Mouse (Mus musculus) spleen, adult 2 months (tissue): Measurements from ENCODE around the gene Zfp85. TPM values are rescaled to one million over a fixed set of nuclear protein-coding genes. Genes with fewer than 3 reads are reported as not detected.
"Not testable (repeated sequence)": the region's sequence is repeated elsewhere in the genome, so short reads cannot be mapped to it uniquely, and the experiment has no call there.

Source experiments
- DNase-seq, 2 experiments: peaks; one replicate each; pipeline versions ENCODE4 v3.0.0 to v3.0.0-alpha.2; 2012 to 2021; ENCODE audit warnings: low spot score in 2 of 2, low read depth in 1 of 2
- H3K27ac ChIP-seq: fragments of 200-500 bp; 2 replicates; pipeline ENCODE4 v1.5.1; 2012; ENCODE audit warnings: low read length, inconsistent platforms; ENCODE audit not compliant: insufficient read depth
- H3K27me3 ChIP-seq: fragments of 200-500 bp; 2 replicates; pipeline ENCODE4 v1.6.1; 2012; ENCODE audit warnings: mild to moderate bottlenecking, moderate library complexity, low read length, inconsistent platforms; ENCODE audit not compliant: control insufficient read depth, insufficient read depth
- H3K36me3 ChIP-seq: fragments of 200-500 bp; 2 replicates; pipeline ENCODE4 v1.6.1; 2012; ENCODE audit warnings: mild to moderate bottlenecking, low read length, inconsistent platforms; ENCODE audit not compliant: control insufficient read depth, insufficient read depth
- H3K4me1 ChIP-seq: fragments of 200-500 bp; 2 replicates; pipeline ENCODE4 v1.6.1; 2011; ENCODE audit warnings: inconsistent platforms; ENCODE audit not compliant: control insufficient read depth, insufficient read depth, insufficient read length
- H3K4me3 ChIP-seq: fragments of 200-500 bp; 2 replicates; pipeline ENCODE4 v1.5.1; 2011; ENCODE audit warnings: mild to moderate bottlenecking, inconsistent platforms; ENCODE audit not compliant: insufficient read depth, insufficient read length; ENCODE audit errors: extremely low read depth
- CTCF ChIP-seq: fragments of 200-500 bp; IDR thresholded peaks from 2 replicates; pipeline ENCODE4 v1.5.1; 2011; ENCODE audit warnings: mild to moderate bottlenecking, inconsistent platforms; ENCODE audit not compliant: insufficient read depth, insufficient read length, insufficient replicate concordance; ENCODE audit errors: extremely low read depth
- POLR2A ChIP-seq: fragments of 200-500 bp; IDR thresholded peaks from 2 replicates; pipeline ENCODE4 v1.6.1; 2011; ENCODE audit warnings: low read depth, low read length, inconsistent platforms
- WGBS: fragments of 180-500 bp; shearing (Covaris S2); methylation state at CpG from one replicate; pipeline ENCODE4 v1.1.7; 2018; 5-methylcytosine and 5-hydroxymethylcytosine counted together
- polyA plus RNA-seq: library from polyadenylated mRNA; depleted of rRNA; stranded (reverse); fragments of >200 nt; gene quantifications from 2 replicates; pipeline ENCODE4 v1.2.3, GENCODE M21; 2012; rRNA removed

The Zfp85 gene
- polyA plus RNA-seq, 1 experiment: 0.26 TPM

GRCm38 (mm10) chr13:67728106-67728505 lies 26.9 kb downstream of the Zfp85 start:
- H3K4me3 ChIP-seq: no peak overlapping the region
- no peak for DNase-seq
- WGBS: 56% methylated on average over 1 of the region's 1 CpGs

GRCm38 (mm10) chr13:67725331-67725730 lies 29.7 kb downstream of the Zfp85 start:
- not testable (repeated sequence) for H3K4me3 ChIP-seq, H3K27ac ChIP-seq, H3K36me3 ChIP-seq, H3K27me3 ChIP-seq, DNase-seq, H3K4me1 ChIP-seq
- WGBS: 89% methylated on average over 2 of the region's 2 CpGs

More at GRCm38 (mm10) chr13:67728106-67728505, 26.9 kb downstream of the Zfp85 start:
- TF ChIP-seq POLR2A (no peak), CTCF (no peak)
- no peaks in the 10 kb centered on the region for H3K27me3 ChIP-seq
- no peaks in the 10 kb centered on the region for H3K36me3 ChIP-seq
- peaks cover 2% of the 10 kb centered on the region; the same call in 1 of the 2 replicates for H3K4me1 ChIP-seq
- no peak overlapping the region for H3K27ac ChIP-seq

GRCm38 (mm10) chr13:67723848-67724479 lies 31.1 kb downstream of the Zfp85 start:
- Histone ChIP-seq H3K4me3 (peak overlapping the region; percentile 68), H3K36me3 (no peaks in the 10 kb centered on the region), H3K4me1 (peaks cover 2% of the 10 kb centered on the region; the same call in 1 of the 2 replicates), H3K27ac (peak overlapping the region; percentile 31), H3K27me3 (no peaks in the 10 kb centered on the region)
- peak; percentile 75 to 87 for DNase-seq
- 2% methylated on average over 17 of the region's 17 CpGs for whole genome bisulfite sequencing
- no peak for TF ChIP-seq POLR2A
- TF ChIP-seq CTCF: no peak

Other genes with a start within 250 kb of the Zfp85 start
- not detected in 2 replicates for gene Gm26965, start 229.1 kb downstream of the Zfp85 start, polyA plus RNA-seq
- gene Zfp87, start 229.1 kb downstream of the Zfp85 start, polyA plus RNA-seq: 8.4 and 13.3 TPM in 2 replicates
- gene Zfp748, start 201.4 kb downstream of the Zfp85 start, polyA plus RNA-seq: 1.8 and 1.9 TPM in 2 replicates
- gene Zfp729b, start 145.5 kb downstream of the Zfp85 start, polyA plus RNA-seq: 0.29 and 0.33 TPM in 2 replicates
- 0.13 TPM in 1 of 2 replicates, not detected in the other for gene Gm49345, start 117.5 kb downstream of the Zfp85 start, polyA plus RNA-seq
- gene Zfp729a, start 117.4 kb downstream of the Zfp85 start, polyA plus RNA-seq: 0.39 and 0.57 TPM in 2 replicates
- 2.8 and 4.2 TPM in 2 replicates for gene Zfp738, start 68.2 kb downstream of the Zfp85 start, polyA plus RNA-seq
- gene Zfp65, start 26.1 kb downstream of the Zfp85 start, polyA plus RNA-seq: 0.59 and 0.77 TPM in 2 replicates
- gene Zfp493, start 24.5 kb upstream of the Zfp85 start, polyA plus RNA-seq: 0.72 and 0.78 TPM in 2 replicates
- 0.19 TPM in 2 replicates for gene Zfp273, start 58.5 kb upstream of the Zfp85 start, polyA plus RNA-seq
- gene Gm10037, start 75.9 kb upstream of the Zfp85 start, polyA plus RNA-seq: 0.16 TPM in 1 of 2 replicates, not detected in the other
- gene BC048507, start 108.1 kb upstream of the Zfp85 start, polyA plus RNA-seq: not detected in 2 replicates